Mouse (Mus musculus) thymus, adult 2 months (tissue): ENCODE data around the gene Lyl1. TPM values are rescaled to one million over a fixed set of nuclear protein-coding genes. Genes with fewer than 3 reads are reported as not detected.

Experiments used
- DNase-seq: peaks from one replicate; pipeline ENCODE4 v3.0.0; 2021
- H3K27ac ChIP-seq: fragments of 200-500 bp; 2 replicates; pipeline ENCODE4 v1.5.1; 2012; ENCODE audit warnings: low read length, control low read depth; ENCODE audit not compliant: control insufficient read depth, insufficient read depth
- H3K27me3 ChIP-seq: fragments of 200-500 bp; 2 replicates; pipeline ENCODE4 v1.6.1; 2012; ENCODE audit warnings: mild to moderate bottlenecking, low read length, moderate library complexity, mixed read lengths; ENCODE audit not compliant: control insufficient read depth, insufficient read depth
- H3K36me3 ChIP-seq: fragments of 200-500 bp; 2 replicates; pipeline ENCODE4 v1.6.1; 2012; ENCODE audit warnings: mild to moderate bottlenecking, low read length, moderate library complexity; ENCODE audit not compliant: control insufficient read depth, insufficient read depth
- H3K4me1 ChIP-seq: fragments of 200-500 bp; replicated peaks from 2 replicates; pipeline ENCODE4 v1.6.1; 2012; ENCODE audit warnings: low read length; ENCODE audit not compliant: control insufficient read depth, insufficient read depth
- H3K4me3 ChIP-seq: fragments of 200-500 bp; 2 replicates; pipeline ENCODE4 v1.5.1; 2012; ENCODE audit warnings: mild to moderate bottlenecking, low read length, control low read depth, moderate library complexity; ENCODE audit not compliant: control insufficient read depth, insufficient read depth
- CTCF ChIP-seq: fragments of 200-500 bp; IDR thresholded peaks from 2 replicates; pipeline ENCODE4 v1.5.1; 2012; ENCODE audit warnings: mild to moderate bottlenecking, control low read depth, low read length, moderate library complexity, borderline replicate concordance; ENCODE audit not compliant: control insufficient read depth, poor library complexity, insufficient read depth; ENCODE audit errors: extremely low read depth
- POLR2A ChIP-seq: fragments of 200-500 bp; IDR thresholded peaks from 2 replicates; pipeline ENCODE4 v1.6.1; 2012; ENCODE audit warnings: mild to moderate bottlenecking, low read length, control low read depth, moderate library complexity; ENCODE audit not compliant: control insufficient read depth, poor library complexity, insufficient read depth; ENCODE audit errors: extremely low read depth
- WGBS: fragments of 180-500 bp; shearing (Covaris S2); methylation state at CpG from one replicate; pipeline ENCODE4 v1.1.7; 2018; 5-methylcytosine and 5-hydroxymethylcytosine counted together
- polyA plus RNA-seq: library from polyadenylated mRNA; depleted of rRNA; stranded (reverse); fragments of >200 nt; gene quantifications from 2 replicates; pipeline ENCODE4 v1.2.3, GENCODE M21; 2012

Gene Lyl1
- polyA plus RNA-seq, 1 experiment, result 7.1 TPM

GRCm38 (mm10) chr8:84662581-84663065, 38.6 kb upstream of the Lyl1 start, which contains the start of gene Ier2:
Gene Ier2, minus strand, starts transcription at chr8:84662852.
- DNase-seq, result peak; percentile 88
- Histone ChIP-seq H3K27ac (peak within 1 kb of the TSS; percentile 91), H3K27me3 (no peaks in the 10 kb centered on the region), H3K4me1 (peaks cover 26% of the 10 kb centered on the region), H3K36me3 (no peaks in the 10 kb centered on the region), H3K4me3 (peak within 1 kb of the TSS; percentile 77)
- TF ChIP-seq POLR2A (peak; percentile 98), CTCF (no peak)
- under 1% methylated on average over 27 of the region's 27 CpGs for WGBS

GRCm38 (mm10) chr8:84663483-84664327, 37.6 kb upstream of the Lyl1 start:
- peak; percentile 93 for DNase-seq
- H3K4me3 ChIP-seq, result peak overlapping the region; percentile 77
- H3K4me1 ChIP-seq, result peaks cover 26% of the 10 kb centered on the region
- H3K27ac ChIP-seq, result peak overlapping the region; percentile 85
- WGBS, result 3% methylated on average over 43 of the region's 43 CpGs
- H3K36me3 ChIP-seq, result no peaks in the 10 kb centered on the region
- no peaks in the 10 kb centered on the region for H3K27me3 ChIP-seq
- TF ChIP-seq CTCF (0 out of 2 replicates have a peak, but pooled peaks have one; percentile 40), POLR2A (peak; percentile 70; the same call in 1 of the 2 replicates)

GRCm38 (mm10) chr8:84664566-84665384, 36.5 kb upstream of the Lyl1 start:
- Histone ChIP-seq H3K4me3 (peak overlapping the region; percentile 77), H3K27ac (peak overlapping the region; percentile 85), H3K27me3 (no peaks in the 10 kb centered on the region), H3K36me3 (no peaks in the 10 kb centered on the region), H3K4me1 (peaks cover 25% of the 10 kb centered on the region)
- whole genome bisulfite sequencing, result under 1% methylated on average over 29 of the region's 29 CpGs
- TF ChIP-seq POLR2A (no peak; the same call in 1 of the 2 replicates), CTCF (peak; percentile 27; the same call in 1 of the 2 replicates)
- peak; percentile 73 for DNase-seq

GRCm38 (mm10) chr8:84665385-84665893, 35.8 kb upstream of the Lyl1 start:
- H3K4me1 ChIP-seq, result peaks cover 18% of the 10 kb centered on the region
- TF ChIP-seq POLR2A (no peak; the same call in 1 of the 2 replicates), CTCF (no peak; the same call in 1 of the 2 replicates)
- H3K36me3 ChIP-seq, result no peaks in the 10 kb centered on the region
- WGBS, result 3% methylated on average over 14 of the region's 14 CpGs
- H3K27ac ChIP-seq, result peak overlapping the region; percentile 23; the same call in 1 of the 2 replicates
- no peak for DNase-seq
- no peaks in the 10 kb centered on the region for H3K27me3 ChIP-seq
- H3K4me3 ChIP-seq, result peak overlapping the region; percentile 77

GRCm38 (mm10) chr8:84668081-84668480, 33.2 kb upstream of the Lyl1 start:
- peaks cover 5% of the 10 kb centered on the region; the same call in 1 of the 2 replicates for H3K36me3 ChIP-seq
- no peak overlapping the region for H3K4me3 ChIP-seq
- H3K27me3 ChIP-seq, result no peaks in the 10 kb centered on the region
- no peak for TF ChIP-seq POLR2A
- TF ChIP-seq CTCF, result no peak
- WGBS, result 97% methylated on average over 1 of the region's 1 CpGs
- no peak for DNase-seq
- H3K27ac ChIP-seq, result no peak overlapping the region
- H3K4me1 ChIP-seq, result peaks cover 11% of the 10 kb centered on the region
